ENCODE assay signal across 8 mouse cellular contexts in the genomic region with DNA sequence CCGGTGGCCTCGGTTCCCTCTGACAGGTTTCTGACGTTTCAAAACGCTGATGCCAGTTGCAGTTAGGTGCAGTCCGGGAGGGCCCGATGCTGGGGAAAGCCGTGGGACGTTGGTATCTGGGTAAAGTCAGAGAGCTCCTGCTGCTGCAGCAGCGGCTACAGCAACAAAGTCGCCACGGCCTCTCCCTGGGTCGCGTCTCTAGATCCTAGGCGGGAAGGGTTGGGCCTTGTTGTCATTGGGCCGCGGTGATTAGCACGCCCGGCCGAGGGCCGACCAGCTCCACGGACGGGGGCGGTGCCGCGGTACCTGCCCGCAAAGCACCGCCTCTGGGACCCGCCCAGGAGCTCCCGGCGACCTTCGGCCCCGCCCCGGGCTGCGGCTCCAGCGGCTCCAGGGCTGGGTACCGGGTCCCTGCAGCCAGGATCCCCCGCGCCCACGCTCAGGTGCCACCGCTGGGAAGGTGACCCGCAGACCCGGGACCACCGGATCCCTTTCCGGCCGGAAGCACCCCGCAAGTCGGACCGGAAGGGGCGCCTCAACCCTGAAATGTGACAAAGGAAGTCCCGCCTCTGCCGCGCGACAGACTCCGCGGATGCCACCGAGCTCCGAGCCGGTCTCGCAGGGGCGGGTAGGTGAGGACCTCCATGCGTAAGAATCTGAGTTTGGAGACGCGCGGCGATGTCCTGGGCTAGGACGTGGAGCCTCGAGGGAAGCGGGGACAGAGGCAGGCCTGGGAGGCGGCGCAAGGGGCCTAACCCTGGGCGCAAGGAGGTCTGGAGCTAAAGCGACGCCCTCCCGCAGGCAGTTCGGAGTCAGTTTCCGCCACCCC. TPM values are rescaled to one million over a fixed set of nuclear protein-coding genes. Genes with fewer than 3 reads are reported as not detected.
A peak's percentile ranks its signal among the peaks of the same experiment; 100 is the strongest.
DNase-seq lines count a peak whose midpoint lies in the region; ATAC-seq lines count a peak whose summit lies in the region.

A gene (plus strand): TSS at position 340 of the 829 bp plus-strand sequence.
A gene (minus strand): TSS at position 498 of the 829 bp plus-strand sequence.

- peak within 1 kb of the TSS; percentile 94 for H3K27ac ChIP-seq in forebrain, embryonic 10.5 days
- peak within 1 kb of the TSS; percentile 78 to 91 for H3K27ac ChIP-seq in heart, embryonic 14.5 days (replicated peaks in 1 of 2; ENCODE audit: control insufficient read depth in 1 of 2, insufficient read depth in 1 of 2, low read depth in 2 of 2, low read length in 2 of 2)
- H3K27ac ChIP-seq in liver, embryonic 12.5 days = peak within 1 kb of the TSS; percentile 90

- peak within 1 kb of the TSS; percentile 95 for H3K4me2 ChIP-seq in heart, embryonic 14.5 days (ENCODE audit: low read length)
- peak within 1 kb of the TSS; percentile 90 for H3K4me2 ChIP-seq in liver, embryonic 12.5 days

- H3K9ac ChIP-seq in heart, embryonic 14.5 days (ENCODE audit: low read length) = peak within 1 kb of the TSS; percentile 80
- peak within 1 kb of the TSS; percentile 86 for H3K9ac ChIP-seq in liver, embryonic 12.5 days

- peak; percentile 93 for ATAC-seq in heart, embryonic 14.5 days (ENCODE audit: insufficient number of reproducible peaks, insufficient read depth, low FRiP score, low read depth)
- peak; percentile 98 for ATAC-seq in liver, embryonic 12.5 days

- peaks cover 61% of the 10 kb centered on the region for H3K36me3 ChIP-seq in forebrain, embryonic 10.5 days (replicated peaks)
- H3K36me3 ChIP-seq in heart, embryonic 14.5 days (ENCODE audit: control insufficient read depth, insufficient read depth, low read length) = peaks cover 55% of the 10 kb centered on the region
- peaks cover 47% of the 10 kb centered on the region for H3K36me3 ChIP-seq in liver, embryonic 12.5 days
- peaks cover 1% of the 10 kb centered on the region for H3K36me3 ChIP-seq in splenic B cell, adult 2 months (ENCODE audit: control insufficient read depth, insufficient read depth, low read length, poor library complexity, severe bottlenecking)

- H3K27me3 ChIP-seq in forebrain, embryonic 10.5 days (ENCODE audit: poor library complexity, severe bottlenecking) = no peaks in the 10 kb centered on the region
- no peaks in the 10 kb centered on the region for H3K27me3 ChIP-seq in heart, embryonic 14.5 days (ENCODE audit: control insufficient read depth, insufficient read depth, low read length)
- H3K27me3 ChIP-seq in liver, embryonic 12.5 days (replicated peaks) = no peaks in the 10 kb centered on the region
- no peaks in the 10 kb centered on the region for H3K27me3 ChIP-seq in splenic B cell, adult 2 months (ENCODE audit: control insufficient read depth, insufficient read depth, low read length, poor library complexity, severe bottlenecking)

- H3K4me1 ChIP-seq in forebrain, embryonic 10.5 days = peaks cover 48% of the 10 kb centered on the region
- peaks cover 14 to 30% of the 10 kb centered on the region in 2 experiments for H3K4me1 ChIP-seq in heart, embryonic 14.5 days (ENCODE audit: control insufficient read depth in 2 of 2, insufficient read depth in 2 of 2, low read length in 2 of 2)
- H3K4me1 ChIP-seq in liver, embryonic 12.5 days = peaks cover 49% of the 10 kb centered on the region

- DNase-seq in CD8-positive naive resting alpha-beta T cell, adult 2 months (ENCODE audit: low read depth in 2 of 2, low spot score in 2 of 2) = peak; percentile 64 to 77
- DNase-seq in c-Kit-negative CD71-positive TER-119-positive erythroid progenitor cells, embryonic 14.5 days (ENCODE audit: low read depth, low spot score) = peak; percentile 81
- peak; percentile 87 for DNase-seq in forebrain, embryonic 10.5 days (ENCODE audit: extremely low spot score, low spot score)
- DNase-seq in kidney, postnatal 14 days = peak; percentile 95
- DNase-seq in naive thymus-derived CD4-positive, alpha-beta T cell, adult 2 months (ENCODE audit: low read depth) = peak; percentile 79
- DNase-seq in splenic B cell, adult 2 months (ENCODE audit: low read depth, low spot score) = peak; percentile 81

- peak within 1 kb of the TSS; percentile 96 for H3K4me3 ChIP-seq in forebrain, embryonic 10.5 days
- peak within 1 kb of the TSS; percentile 86 to 88 for H3K4me3 ChIP-seq in heart, embryonic 14.5 days (ENCODE audit: control insufficient read depth in 1 of 2, insufficient read depth in 1 of 2, low read depth in 1 of 2, low read length in 2 of 2)
- H3K4me3 ChIP-seq in liver, embryonic 12.5 days = peak within 1 kb of the TSS; percentile 76

- no peaks in the 10 kb centered on the region for H3K9me3 ChIP-seq in forebrain, embryonic 10.5 days
- no peaks in the 10 kb centered on the region for H3K9me3 ChIP-seq in heart, embryonic 14.5 days (ENCODE audit: control insufficient read depth, low read length)
- no peaks in the 10 kb centered on the region for H3K9me3 ChIP-seq in liver, embryonic 12.5 days (replicated peaks)

- WGBS in forebrain, embryonic 10.5 days = under 1% methylated on average over 76 of the region's 76 CpGs
- WGBS in heart, embryonic 14.5 days = under 1% methylated on average over 75 of the region's 76 CpGs
- under 1% methylated on average over 76 of the region's 76 CpGs for WGBS in liver, embryonic 12.5 days (ENCODE audit: insufficient replicate concordance)

RNA-seq across cellular contexts. Expression of the first gene that starts in this region (rescaled TPM):
- polyA plus RNA-seq in forebrain, embryonic 10.5 days (2016; fragmentation: Nextera tagmentation; extraction: Ambion mirVana) = 15.3 and 24.2 TPM in 2 replicates
- polyA plus RNA-seq in heart, embryonic 14.5 days (2014; fragmentation: Nextera tagmentation; extraction: Ambion mirVana) = 18.3 and 24.9 TPM in 2 replicates
- 17.4 and 18.0 TPM in 2 replicates for polyA plus RNA-seq in liver, embryonic 12.5 days (2016; fragmentation: Nextera tagmentation; extraction: Ambion mirVana)

RNA-seq across cellular contexts. Expression of the second gene that starts in this region (rescaled TPM):
- polyA plus RNA-seq in forebrain, embryonic 10.5 days (2016; fragmentation: Nextera tagmentation; extraction: Ambion mirVana) = 24.3 and 26.4 TPM in 2 replicates
- 16.5 and 16.7 TPM in 2 replicates for polyA plus RNA-seq in heart, embryonic 14.5 days (2014; fragmentation: Nextera tagmentation; extraction: Ambion mirVana)
- polyA plus RNA-seq in liver, embryonic 12.5 days (2016; fragmentation: Nextera tagmentation; extraction: Ambion mirVana) = 23.5 and 23.6 TPM in 2 replicates

Comparison
In these comparisons a context has a peak if more than half of its experiments do, and no peak if none do; other contexts are left out.
1. Peak in every context shown above with its lines: DNase-seq, ATAC-seq, H3K4me3 ChIP-seq and H3K27ac ChIP-seq.